Mouse (Mus musculus) liver, embryonic 14.5 days (tissue): ENCODE data around the gene Tpgs1.

Source experiments
- CTCF ChIP-seq: IDR thresholded peaks from 2 replicates; pipeline ENCODE4 v1.5.1; 2016; ENCODE audit warnings: antibody characterized with exemption, low read depth, control low read depth
- EP300 ChIP-seq: IDR thresholded peaks from 2 replicates; pipeline ENCODE4 v1.6.1; 2016; ENCODE audit warnings: antibody characterized with exemption, low read depth

DNA sequence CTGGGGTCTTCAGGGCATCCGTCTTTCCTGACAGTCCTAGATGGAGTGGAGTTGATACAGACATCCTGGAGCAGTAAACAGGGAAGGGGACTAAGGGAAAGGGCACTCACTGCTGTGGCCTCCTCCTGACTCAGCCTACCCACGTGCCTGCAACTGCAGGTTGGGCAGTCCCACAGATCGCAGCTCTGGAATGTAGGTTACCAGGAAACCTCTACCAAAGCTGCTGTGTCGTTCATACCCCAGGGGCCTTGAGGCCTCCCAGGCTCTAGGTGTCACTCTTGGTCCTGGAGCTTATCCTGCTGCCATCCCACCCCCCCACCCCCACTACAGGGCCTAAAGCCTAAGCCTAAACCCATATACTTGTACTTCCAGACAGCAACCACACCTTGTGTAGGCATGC is 38.6 kb downstream of the Tpgs1 start:
- TF ChIP-seq CTCF (no peak), EP300 (no peak)
